In the genomic region with DNA sequence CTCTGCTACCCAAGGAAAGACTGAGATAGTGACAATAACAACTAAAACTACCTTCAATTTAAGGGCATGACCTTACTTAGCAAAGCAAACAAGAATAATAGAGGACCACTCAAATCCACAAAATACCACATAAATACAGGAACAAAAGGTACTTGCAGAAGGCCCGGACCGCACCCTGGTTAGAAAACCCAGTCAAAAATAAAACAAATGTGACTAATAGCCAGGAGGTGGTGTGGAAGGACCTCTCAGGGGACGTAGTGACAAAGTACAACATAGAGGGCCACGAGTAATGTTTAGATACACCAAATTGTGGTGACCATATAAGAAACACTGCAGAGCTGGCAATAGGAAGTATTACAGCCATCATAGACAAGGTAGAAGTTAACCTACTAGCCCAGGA, we compare ENCODE assay signal across 25 mouse cellular contexts. TPM values are rescaled to one million over a fixed set of nuclear protein-coding genes. Genes with fewer than 3 reads are reported as not detected.
"Had no signal": no experiment of that assay in that cellular context is flagged by ENCODE, and none has a peak within 500 bp of the region (broad histone marks: within the 10 kb centered on the region; RNA-seq: fewer than 3 reads in every experiment).

No protein-coding gene starts in this region.

- H3K27me3 ChIP-seq: liver, embryonic 15.5 days; midbrain, embryonic 13.5 days; midbrain, embryonic 15.5 days; neural tube, embryonic 12.5 days; stomach, embryonic 15.5 days had no signal

- H3K9me3 ChIP-seq: liver, embryonic 13.5 days; liver, embryonic 15.5 days; midbrain, embryonic 13.5 days; midbrain, embryonic 15.5 days; neural tube, embryonic 12.5 days; stomach, embryonic 15.5 days had no signal

- H3K36me3 ChIP-seq: liver, embryonic 13.5 days; liver, embryonic 15.5 days; midbrain, embryonic 13.5 days; midbrain, embryonic 15.5 days; neural tube, embryonic 12.5 days had no signal

- H3K27ac ChIP-seq: liver, embryonic 13.5 days; liver, embryonic 15.5 days; macrophage; midbrain, embryonic 13.5 days; midbrain, embryonic 15.5 days; neural tube, embryonic 12.5 days; stomach, embryonic 15.5 days; stomach, postnatal 0 days had no signal

- H3K4me2 ChIP-seq: liver, embryonic 11.5 days; liver, embryonic 13.5 days; liver, embryonic 15.5 days; lung, embryonic 14.5 days; midbrain, embryonic 11.5 days; midbrain, embryonic 13.5 days; midbrain, embryonic 15.5 days; neural tube, embryonic 12.5 days; stomach, embryonic 15.5 days had no signal

- H3K9ac ChIP-seq: liver, embryonic 13.5 days; liver, embryonic 15.5 days; liver, postnatal 0 days; lung, embryonic 14.5 days; midbrain, embryonic 13.5 days; midbrain, embryonic 15.5 days; neural tube, embryonic 12.5 days; stomach, embryonic 15.5 days had no signal

- DNase-seq: liver; liver, embryonic 13.5 days; liver, postnatal 0 days; lung, embryonic 14.5 days; right cerebral cortex, postnatal 14 days; thymus, adult 2 months; thymus, postnatal 25 days; thymus, postnatal 4 days had no signal

- H3K4me1 ChIP-seq: liver, embryonic 13.5 days; liver, embryonic 15.5 days; megakaryocyte, embryonic 14.5 days; midbrain, embryonic 13.5 days; midbrain, embryonic 15.5 days; neural tube, embryonic 12.5 days; stomach, embryonic 15.5 days had no signal

- H3K4me3 ChIP-seq: liver, embryonic 13.5 days; liver, embryonic 15.5 days; megakaryocyte, embryonic 14.5 days; midbrain, embryonic 13.5 days; midbrain, embryonic 15.5 days; neural tube, embryonic 12.5 days; stomach, embryonic 15.5 days had no signal

- ATAC-seq: liver, postnatal 0 days; midbrain, embryonic 13.5 days; midbrain, embryonic 15.5 days had no signal

RNA-seq across cellular contexts. Expression of a gene that starts 23.5 kb away (rescaled TPM):
- total RNA-seq: megakaryocyte progenitor cell, adult 5-6 weeks; midbrain, postnatal 0 days; monocyte, adult 5-6 weeks; neutrophil, adult 5-6 weeks had no signal
- polyA plus RNA-seq: liver, embryonic 11.5 days; liver, embryonic 13.5 days; liver, embryonic 15.5 days; liver, postnatal 0 days; lung, embryonic 14.5 days; macrophage; midbrain, embryonic 11.5 days; midbrain, embryonic 13.5 days; midbrain, embryonic 15.5 days; midbrain, postnatal 0 days; neural tube, embryonic 12.5 days; neural tube, embryonic 14.5 days; spleen, adult 2 months; stomach, embryonic 15.5 days; stomach, postnatal 0 days; urinary bladder, adult 2 months had no signal

RNA-seq across cellular contexts. Expression of a gene that starts 34.8 kb away (rescaled TPM):
- total RNA-seq: megakaryocyte progenitor cell, adult 5-6 weeks; midbrain, postnatal 0 days; neutrophil, adult 5-6 weeks had no signal
- polyA plus RNA-seq: liver, embryonic 13.5 days; liver, postnatal 0 days; lung, embryonic 14.5 days; macrophage; spleen, adult 2 months; stomach, postnatal 0 days had no signal
